Mouse (Mus musculus): ENCODE data around the gene Def6.

Def6 gene

DNA sequence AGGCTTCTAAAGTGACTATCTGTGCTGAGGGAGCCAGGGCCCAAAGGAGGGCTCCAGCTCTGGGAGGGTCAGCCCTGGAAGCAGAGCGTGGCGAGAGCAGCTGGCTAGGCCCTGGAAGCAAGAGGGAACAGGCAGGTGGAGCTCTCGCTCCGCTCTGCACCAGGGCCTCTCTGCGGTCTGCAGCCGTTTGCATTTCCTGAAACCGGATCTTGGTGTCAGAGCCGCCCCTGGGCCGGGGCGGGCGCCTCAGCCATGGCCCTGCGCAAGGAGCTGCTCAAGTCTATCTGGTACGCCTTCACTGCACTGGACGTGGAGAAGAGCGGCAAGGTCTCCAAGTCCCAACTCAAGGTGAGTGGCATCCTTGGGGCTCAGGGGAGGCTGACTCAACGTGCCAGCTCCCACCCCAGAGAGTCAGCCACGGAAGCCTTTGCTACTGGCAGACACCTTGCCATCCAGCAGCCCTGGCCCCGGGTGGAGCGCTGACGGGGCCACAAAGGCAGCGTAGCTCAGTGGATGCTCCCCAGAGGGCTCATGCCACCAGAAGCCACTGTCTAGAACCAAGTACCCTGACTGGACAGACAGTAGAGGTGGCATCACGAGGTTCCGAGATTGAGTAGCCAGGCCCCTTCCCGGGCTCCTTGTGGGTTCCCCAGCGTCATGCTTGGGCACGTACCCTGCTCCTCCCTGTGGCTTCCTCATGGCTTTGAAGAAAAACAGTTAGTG is at the start of gene Def6:
Def6 (plus strand) TSS at position 188 of the 723 bp plus-strand sequence.
- peak; percentile 78 to 88 for DNase-seq (ENCODE audit: inconsistent age in 2 of 2, low spot score in 1 of 2)

DNA sequence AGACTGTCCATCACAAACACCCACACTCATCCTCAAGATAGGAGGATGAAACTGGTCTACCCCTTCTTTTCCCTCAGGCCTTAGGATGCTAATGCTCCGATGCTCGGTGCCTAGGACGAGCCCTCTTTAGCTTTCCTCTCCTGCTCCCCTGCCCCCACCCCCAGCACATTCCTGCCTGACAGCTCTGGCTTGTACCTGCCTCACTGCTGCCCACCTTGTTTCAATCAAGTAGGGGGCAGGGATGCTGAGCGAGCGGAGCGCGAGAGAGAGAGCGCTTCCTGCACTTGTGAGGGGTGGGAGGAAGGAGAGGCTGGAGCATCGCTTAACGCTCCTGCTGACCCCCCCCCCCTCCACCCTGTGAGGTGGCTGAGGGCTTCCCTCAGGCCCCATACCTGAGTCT is 47.2 kb upstream of the Def6 start:
- no peak for DNase-seq (ENCODE audit: inconsistent age in 2 of 2, low spot score in 1 of 2)

DNA sequence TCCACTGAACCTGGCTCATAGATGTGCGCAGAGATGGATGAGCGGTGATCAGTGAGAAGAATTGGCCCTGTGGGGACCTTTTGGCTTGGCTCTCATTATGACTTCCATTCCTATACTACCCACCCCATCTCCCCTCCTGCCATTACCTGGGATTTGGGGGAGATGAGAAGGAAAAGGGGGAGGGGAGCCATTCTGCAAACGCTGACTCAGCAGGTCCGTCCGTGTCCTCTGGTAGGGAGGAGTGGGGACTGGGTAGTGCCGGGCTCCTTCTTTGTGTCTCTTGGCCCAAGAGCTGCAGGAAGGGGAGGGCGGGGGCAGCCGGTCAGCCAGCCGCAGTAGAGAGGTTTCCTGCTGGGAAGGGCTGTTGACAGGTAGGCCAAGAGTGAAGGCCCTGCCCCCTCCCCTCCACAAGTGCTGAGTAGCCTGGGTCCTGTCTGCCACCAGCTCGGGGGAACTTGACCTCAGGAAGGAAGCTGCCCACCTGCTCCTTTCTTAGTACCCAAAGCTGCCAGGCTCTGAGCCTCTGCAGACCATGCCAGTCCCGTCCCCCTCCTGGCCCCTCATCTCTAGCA is 46.2 kb upstream of the Def6 start:
- DNase-seq (ENCODE audit: inconsistent age in 2 of 2, low spot score in 1 of 2): no peak

DNA sequence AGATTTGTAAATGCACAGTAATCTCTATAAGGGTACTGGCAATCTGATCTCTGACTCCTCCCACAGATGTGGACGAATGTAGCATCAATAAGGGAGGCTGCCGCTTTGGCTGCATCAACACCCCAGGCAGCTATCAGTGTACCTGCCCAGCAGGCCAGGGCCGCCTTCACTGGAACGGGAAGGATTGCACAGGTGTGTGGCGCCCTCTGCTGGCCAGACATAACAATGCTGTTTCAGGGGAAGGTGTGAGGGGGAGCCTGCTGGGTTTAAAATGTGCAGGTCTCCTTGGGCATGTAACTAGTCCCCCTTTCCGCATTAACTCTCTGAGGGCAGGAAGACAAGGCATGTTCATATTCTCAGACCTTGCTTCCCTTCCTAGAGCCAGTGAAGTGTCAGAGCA is 43.9 kb upstream of the Def6 start:
- DNase-seq (ENCODE audit: inconsistent age in 2 of 2, low spot score in 1 of 2): peak; percentile 77 to 92

DNA sequence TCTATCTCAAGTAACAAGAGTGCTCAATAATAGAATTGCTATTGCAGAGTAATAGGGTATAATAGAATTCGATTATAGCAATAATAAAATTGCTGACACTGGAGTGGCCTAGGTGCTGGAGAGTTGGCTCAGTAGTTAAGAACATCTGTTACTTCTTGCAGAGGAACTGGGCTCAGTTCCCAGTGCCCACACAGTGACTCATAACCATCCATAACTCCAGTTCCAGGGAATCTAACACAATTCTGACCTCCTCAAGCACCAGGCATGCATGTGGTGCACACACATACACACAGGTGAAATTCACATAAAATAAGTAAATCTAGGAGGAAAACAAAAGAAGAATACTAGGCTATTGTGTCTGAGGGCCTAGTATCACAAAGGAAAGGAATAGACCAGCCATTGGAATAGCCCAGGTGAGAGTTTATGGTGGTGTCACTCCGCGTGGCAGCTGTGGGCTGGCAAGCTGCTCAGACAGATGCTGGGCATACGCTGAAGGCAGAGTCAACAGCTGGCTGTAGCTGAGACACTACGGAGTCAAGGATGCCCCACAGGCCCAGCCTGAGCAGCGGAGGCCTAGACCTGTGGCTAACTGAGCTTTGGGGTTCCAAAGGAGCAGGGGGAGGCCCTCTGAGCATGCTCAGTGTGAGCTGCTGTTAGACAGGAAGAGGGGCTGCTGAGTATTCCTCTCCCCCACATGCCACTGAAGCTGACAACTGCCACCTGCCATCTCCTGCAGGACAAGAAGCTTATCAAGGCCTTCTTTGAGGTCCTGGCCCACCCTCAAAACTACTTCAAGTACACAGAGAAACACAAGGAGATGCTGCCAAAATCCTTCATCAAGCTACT is 36.9 kb upstream of the Def6 start:
- peak; percentile 74 to 84 for DNase-seq (ENCODE audit: inconsistent age in 2 of 2, low spot score in 1 of 2)

DNA sequence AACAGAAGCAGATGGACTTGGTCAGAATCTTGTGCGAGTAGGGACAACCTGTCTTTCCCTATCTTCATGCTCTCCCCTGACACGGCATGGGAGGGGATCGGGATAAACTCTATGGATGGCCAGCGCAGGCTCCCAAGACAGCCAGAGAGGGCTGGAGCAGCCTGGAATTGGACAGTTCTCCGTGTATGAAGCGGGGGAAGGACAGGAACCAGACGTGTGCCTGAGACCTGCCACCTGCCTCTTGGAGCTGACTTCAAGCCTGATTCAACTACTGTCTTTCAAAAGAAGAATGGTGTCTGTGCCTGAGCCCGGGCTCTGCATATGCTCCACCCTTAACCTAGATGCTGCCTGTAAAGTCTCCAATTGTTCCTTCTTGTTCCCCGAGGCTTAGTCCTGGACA is 34.9 kb upstream of the Def6 start:
- no peak for DNase-seq (ENCODE audit: inconsistent age in 2 of 2, low spot score in 1 of 2)

DNA sequence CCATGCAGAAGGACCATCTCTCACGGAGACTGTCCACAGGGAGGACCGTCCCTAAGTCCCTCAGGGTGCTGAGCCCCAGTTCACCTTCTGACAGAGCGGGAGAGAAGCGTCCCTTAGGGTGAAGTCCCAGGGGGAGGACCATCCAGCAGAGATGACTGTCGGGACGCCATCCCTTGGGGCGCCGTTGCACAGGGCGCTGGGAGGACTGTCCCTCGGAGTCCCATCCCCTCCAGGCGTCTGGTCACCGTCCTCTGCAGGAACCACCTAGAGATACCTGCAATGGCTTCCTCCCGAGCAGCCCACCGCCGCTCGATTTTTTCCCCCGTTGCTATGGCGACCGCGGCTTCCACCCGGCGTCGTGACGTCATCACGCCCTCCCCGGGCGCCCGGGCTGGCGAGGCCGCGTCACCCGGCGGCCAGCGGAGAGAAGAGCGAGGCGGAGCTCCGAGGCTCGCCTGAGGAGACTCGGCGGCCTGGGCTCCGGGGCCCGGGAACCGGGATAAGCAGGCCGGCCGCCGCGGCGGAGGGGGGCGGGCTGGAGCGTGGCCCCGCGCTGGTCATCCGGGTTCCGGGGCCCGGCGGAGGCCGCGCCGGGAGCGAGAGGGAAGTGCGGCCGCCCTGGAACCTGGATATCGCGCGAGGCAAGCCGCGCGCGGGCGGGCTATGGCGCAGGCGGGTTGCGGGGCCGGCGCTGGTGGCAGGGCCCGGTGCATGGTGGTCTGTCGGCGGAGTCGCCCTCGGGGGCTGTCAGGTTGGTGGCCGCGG is 30.6 kb upstream of the Def6 start, which contains the start of gene Zfp523:
Zfp523 (plus strand) TSS at position 355 of the 765 bp plus-strand sequence.
- DNase-seq (ENCODE audit: inconsistent age in 2 of 2, low spot score in 1 of 2): peak; percentile 94 to 97

DNA sequence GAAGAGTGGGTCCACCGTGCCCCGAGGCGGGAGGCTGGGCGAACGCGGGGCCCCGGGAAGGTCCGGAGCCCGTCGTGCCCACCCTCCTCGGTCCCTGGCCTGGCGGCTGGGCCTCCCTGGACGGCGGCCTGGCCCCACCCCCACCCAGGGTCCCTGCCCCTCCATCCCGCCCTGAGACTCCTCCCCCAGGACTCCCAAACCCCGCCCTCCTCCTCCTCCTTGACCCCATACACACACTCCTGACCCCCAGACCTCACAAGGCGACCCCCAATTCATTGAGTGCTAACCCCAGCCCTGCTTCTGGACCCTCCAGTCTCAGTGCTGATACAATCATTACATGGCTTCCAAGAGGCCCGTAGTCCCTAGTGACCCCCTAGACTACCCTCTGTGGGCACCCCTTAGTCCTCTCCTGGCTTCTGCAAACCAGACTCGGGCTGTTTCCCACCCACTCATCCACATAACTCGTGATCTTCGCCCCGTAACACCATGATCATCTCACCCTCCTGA is 30.0 kb upstream of the Def6 start:
- no peak for DNase-seq (ENCODE audit: inconsistent age in 2 of 2, low spot score in 1 of 2)

DNA sequence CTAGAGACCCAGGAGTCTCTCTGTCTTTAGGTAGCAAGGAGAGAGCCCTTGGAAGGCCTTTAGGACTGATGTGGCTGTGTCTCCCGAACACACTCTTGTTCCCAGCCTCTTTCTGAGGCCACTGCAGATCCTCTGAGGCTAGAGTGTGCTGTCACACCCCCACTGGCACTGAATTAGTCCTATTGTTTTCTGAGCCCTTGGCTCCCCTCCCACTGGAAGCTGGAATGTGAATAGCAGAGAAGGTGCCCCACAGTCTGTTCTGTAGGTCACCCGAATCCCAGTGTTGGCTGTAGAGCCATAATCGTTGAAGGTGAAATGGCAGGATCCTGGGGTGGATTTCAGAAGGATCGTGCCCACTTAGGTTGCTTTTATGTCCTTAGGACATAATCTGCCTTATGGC is 27.2 kb upstream of the Def6 start:
- DNase-seq (ENCODE audit: inconsistent age in 2 of 2, low spot score in 1 of 2): no peak

DNA sequence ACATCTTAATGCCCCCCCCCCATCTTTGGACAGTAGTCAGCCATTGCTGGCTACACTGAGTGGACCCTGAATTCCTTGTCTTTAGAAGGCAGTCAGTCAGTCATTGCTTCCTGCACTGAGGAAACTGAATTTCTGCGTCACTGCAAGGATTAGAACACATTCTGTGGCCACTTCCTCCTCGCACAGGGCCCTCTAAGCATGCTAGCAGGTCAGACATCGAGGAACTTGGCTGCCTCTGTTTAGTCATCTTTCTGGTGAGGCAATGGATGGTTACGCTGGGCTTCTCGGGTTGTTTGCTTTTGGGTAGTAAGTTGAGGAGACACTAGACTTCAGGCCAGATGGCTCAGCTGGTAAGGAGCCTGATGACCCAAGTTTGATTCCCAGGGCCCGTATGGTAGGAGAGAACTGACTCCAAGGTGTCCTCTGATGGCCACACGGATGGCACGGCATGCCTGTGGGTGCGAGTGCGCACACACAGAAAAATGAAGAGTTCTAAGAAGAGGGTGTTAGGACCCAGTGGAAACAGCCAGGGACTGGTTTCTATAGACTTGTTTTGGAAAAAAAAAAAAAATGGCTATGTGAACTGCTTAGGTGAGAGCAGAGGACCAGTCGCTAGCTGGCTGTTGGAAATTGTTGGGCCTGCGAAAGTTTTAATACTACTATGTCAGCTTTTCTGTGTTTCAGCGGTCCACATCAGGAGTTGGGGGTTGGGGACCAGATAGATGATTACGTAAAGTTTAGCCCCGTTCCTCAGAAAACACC is 26.6 kb upstream of the Def6 start:
- DNase-seq (ENCODE audit: inconsistent age in 2 of 2, low spot score in 1 of 2): no peak

DNA sequence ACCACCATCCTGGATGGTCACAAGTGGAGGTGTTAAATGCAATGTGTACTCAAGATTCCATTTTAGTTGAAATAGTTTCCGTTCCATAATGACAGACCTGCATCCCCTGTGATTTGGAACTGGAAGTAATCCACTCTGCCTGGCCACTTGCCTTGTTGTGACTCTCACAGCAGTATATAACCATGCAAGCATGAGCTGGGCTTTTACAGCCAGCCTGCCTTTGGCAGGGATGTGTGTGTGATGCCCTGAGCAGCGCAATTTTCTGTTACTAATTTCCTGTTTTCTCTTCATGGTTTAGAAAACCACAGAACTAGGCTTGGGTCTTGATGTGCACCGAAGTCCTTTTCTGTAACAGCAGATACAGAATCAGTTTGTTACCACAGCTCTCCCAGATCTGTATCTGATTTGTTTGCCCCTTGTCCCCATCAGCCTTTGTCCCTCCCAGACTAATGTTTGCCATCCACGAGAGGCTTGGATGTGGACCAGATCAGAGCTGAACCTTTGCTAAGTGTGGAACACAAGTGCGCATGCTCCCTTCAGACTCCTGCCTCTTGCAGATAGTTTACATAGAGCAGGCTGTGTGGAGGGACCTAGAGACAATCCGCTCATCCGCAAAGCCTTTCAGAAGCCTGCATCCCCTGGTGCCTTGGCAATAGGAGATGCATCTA is 22.5 kb upstream of the Def6 start:
- no peak for DNase-seq (ENCODE audit: inconsistent age in 2 of 2, low spot score in 1 of 2)

DNA sequence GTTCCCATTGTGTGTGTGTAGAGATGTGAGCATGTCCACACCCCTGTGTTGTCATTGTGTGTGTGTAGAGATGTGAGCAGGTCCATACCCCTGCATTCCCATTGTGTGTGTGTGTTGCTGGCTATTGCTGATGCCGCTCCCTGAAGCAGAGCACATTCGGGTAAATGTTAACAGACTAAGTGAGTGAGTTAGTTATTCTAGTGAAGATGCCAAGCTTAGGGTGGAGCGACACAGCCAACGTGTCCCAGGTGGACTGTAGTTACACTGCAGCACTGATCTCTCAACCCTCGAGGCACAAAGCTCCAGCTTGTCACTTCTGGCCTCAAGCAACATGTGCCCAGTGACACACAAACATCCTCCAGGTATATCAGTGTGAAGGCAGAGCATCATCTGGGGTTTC is 19.3 kb upstream of the Def6 start:
- no peak for DNase-seq (ENCODE audit: inconsistent age in 2 of 2, low spot score in 1 of 2)

DNA sequence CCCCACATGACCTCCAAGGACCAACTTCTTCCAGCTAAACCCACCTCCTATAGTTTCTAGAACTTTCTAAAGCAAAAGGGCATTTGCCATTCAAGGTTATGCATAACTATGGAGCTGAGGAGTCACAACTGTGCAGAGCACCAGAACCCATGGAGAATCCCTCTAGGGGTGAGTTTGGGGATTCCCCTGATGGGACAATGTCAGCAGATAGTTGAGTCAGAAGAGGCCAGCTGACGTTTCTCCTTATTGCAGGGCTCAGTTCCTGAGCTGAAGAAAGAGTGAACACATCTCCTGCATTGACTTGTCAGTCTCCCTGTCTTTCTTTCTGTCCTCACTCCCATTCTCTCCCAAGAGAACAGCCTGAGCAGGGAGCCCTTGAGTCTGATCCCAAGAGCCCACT is 14.8 kb upstream of the Def6 start:
- no peak for DNase-seq (ENCODE audit: inconsistent age in 2 of 2, low spot score in 1 of 2)

DNA sequence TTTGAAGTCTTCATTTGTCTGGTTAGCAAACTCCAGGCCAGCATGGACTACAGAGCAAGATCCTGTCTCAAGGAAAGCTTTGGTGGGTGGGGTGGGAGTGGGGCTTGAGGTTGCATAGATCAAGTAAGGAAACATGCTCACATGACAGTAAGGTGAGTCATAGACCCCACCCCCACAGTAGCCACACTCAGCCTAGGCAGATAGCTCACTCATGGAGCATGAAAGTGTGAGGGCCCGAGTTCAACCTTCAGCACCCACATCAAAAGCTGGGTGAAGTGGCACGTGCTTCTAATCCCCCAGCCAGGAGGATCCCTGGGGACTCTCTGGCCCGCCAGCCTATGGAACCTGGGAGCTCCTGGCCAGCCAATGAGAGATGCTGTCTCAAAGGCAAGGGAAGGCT is 14.0 kb upstream of the Def6 start:
- DNase-seq (ENCODE audit: inconsistent age in 2 of 2, low spot score in 1 of 2): no peak

DNA sequence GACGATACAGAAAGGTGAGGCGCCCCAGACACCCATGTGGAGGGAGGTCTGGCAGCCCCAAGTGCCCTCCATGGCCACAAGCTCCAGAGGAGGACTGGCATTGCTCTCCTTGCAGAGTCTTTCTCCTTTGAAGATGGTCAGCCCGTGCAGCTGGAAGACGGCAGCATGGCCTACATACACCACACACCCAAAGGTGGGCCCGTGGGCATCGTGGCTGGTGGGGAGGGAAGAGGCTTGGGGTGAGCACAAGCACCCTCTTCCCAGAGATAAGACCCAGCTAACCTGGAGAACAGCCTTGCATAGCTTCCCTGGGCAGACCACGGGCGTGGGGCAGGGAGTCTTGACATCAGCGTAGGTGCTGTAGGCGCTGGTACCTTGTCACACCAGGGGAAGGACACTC is 12.5 kb upstream of the Def6 start:
- no peak for DNase-seq (ENCODE audit: inconsistent age in 2 of 2, low spot score in 1 of 2)

DNA sequence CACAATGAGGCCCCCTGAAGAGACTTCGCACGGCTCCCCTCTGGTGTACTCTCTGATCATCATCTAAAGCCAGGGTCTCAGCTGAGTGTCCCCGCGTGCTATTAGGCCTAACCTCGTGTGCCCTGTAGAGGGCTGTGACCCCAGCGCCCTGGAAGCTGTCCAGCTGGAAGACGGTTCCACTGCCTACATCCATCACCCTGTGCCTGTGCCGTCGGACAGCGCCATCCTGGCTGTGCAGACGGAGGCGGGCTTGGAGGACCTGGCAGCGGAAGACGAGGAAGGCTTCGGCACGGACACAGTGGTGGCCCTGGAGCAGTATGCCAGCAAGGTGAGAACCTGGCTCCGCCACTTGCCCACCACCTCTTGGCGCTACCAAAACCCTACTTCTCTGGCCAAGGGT is 9.9 kb upstream of the Def6 start:
- DNase-seq (ENCODE audit: inconsistent age in 2 of 2, low spot score in 1 of 2): peak in 1 of 2 experiments; percentile 56

DNA sequence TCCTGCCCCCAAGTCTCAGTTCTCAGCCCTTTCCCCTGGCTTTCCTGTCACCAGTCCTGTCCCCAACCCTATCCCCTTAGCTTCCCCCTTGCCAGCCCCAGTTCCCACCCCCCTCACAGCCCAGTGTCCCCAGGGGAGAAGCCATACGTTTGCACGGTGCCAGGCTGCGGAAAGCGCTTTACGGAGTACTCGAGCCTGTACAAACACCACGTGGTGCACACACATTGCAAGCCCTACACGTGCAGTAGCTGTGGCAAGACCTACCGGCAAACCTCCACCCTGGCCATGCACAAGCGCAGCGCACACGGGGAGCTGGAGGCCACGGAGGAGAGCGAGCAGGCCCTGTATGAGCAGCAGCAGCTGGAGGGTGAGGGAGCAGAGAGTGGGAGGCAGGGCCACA is 5.6 kb upstream of the Def6 start:
- no peak for DNase-seq (ENCODE audit: inconsistent age in 2 of 2, low spot score in 1 of 2)

DNA sequence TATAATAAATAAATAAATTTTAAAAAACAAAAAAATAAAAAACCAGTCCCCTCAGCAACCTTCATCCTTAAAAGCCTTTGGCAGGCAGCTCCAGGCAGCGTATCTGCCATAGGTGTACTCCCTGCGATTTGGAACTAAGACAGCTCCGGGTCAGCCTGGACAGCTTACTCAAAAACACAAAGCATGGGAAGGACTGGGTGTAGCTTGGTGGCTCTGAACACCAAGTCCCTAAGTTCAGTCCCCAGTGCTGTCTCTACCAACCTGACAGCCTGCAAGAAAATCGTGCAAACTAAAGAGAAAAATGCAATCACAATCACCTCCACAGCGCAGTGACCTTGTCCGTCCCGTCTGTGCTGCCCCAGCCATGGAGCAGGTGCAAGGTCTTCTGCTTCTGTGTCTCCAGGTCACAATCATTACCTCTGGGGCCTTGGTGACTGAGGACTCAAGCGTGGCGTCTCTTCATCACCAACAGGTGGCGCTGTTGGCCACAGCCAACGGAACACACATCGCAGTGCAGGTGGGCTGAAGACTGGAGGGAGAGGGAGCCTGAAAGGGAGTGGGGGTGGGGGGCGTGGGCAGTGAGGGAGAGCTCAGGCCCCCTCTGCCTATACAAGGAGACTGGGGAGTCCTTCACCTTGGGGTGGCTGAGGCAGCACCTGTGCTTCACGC is 3.4 kb upstream of the Def6 start:
- peak in 1 of 2 experiments; percentile 76 for DNase-seq (ENCODE audit: inconsistent age in 2 of 2, low spot score in 1 of 2)

DNA sequence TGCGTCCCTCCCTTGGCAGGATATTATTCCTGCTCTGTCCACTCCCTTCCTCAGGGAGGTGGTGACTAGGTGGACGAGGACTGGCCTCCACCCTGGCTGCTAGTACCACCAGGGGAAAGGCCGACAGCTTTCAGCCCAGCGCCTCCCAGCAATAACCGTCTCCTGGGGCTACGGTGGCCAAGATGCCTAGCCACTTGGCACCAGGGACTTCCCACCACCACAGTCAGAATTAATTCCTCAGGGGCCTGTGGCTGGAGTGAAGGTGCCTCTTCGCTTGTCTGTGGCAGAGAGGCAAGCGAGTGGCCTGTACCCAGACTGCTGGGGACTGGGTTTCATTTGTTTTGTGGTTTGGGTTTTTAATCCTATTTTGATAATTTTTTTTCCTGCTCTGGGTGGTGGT is 2.1 kb upstream of the Def6 start:
- no peak for DNase-seq (ENCODE audit: inconsistent age in 2 of 2, low spot score in 1 of 2)

All from adrenal gland, adult (tissue).